Comparison of ENCODE assay signal across 8 mouse cellular contexts in the genomic region with DNA sequence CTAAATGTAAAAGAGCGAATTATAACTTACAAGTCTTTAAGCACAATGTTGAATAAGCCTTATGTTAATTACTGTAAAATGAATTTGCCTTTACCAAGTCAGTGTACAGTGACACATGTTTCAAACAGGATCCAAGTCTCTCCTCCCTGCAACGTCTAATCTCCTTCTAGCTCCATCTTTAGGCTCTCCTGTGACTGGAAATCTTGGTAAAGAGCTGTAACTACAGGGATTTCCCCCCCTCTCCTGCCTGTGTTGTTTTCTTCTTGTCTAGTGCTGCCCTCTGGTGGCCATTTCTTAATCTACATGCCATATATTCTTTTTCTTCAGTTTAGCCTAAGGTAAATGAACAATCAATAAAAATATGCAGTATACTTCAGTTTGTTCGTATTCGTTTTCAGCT.
DNase-seq lines count a peak whose midpoint lies in the region; ATAC-seq and TF ChIP-seq lines count a peak whose summit lies in the region.

No protein-coding gene starts in this region.

- no peaks in the 10 kb centered on the region for H3K9me3 ChIP-seq in heart, embryonic 14.5 days (ENCODE audit: control insufficient read depth, low read length)
- no peaks in the 10 kb centered on the region for H3K9me3 ChIP-seq in kidney, postnatal 0 days (replicated peaks; ENCODE audit: low read length)
- H3K9me3 ChIP-seq in liver, embryonic 12.5 days (replicated peaks) = no peaks in the 10 kb centered on the region
- no peaks in the 10 kb centered on the region for H3K9me3 ChIP-seq in stomach, embryonic 16.5 days (replicated peaks; ENCODE audit: control insufficient read depth, low read length)

- no peaks in the 10 kb centered on the region for H3K27me3 ChIP-seq in heart, embryonic 14.5 days (ENCODE audit: control insufficient read depth, insufficient read depth, low read length)
- H3K27me3 ChIP-seq in kidney, postnatal 0 days (ENCODE audit: insufficient read depth, low read length) = no peaks in the 10 kb centered on the region
- no peaks in the 10 kb centered on the region; the same call in 1 of the 2 replicates for H3K27me3 ChIP-seq in liver, embryonic 12.5 days (replicated peaks)
- no peaks in the 10 kb centered on the region for H3K27me3 ChIP-seq in stomach, embryonic 16.5 days (ENCODE audit: control insufficient read depth, insufficient read depth, low read length)

- no peak for TF ChIP-seq POLR2A in brain, embryonic 14.5 days (IDR thresholded peaks at IDR 0.05; ENCODE audit: borderline replicate concordance, extremely low read depth, insufficient read depth, insufficient read length, poor library complexity, severe bottlenecking)

- peak overlapping the region; percentile 61 for H3K4me2 ChIP-seq in heart, embryonic 14.5 days (ENCODE audit: low read length)
- peak overlapping the region; percentile 53 for H3K4me2 ChIP-seq in kidney, postnatal 0 days (ENCODE audit: low read length)
- peak overlapping the region; percentile 63 for H3K4me2 ChIP-seq in liver, embryonic 12.5 days
- H3K4me2 ChIP-seq in stomach, embryonic 16.5 days (ENCODE audit: low read depth, low read length) = peak overlapping the region; percentile 60

- H3K4me3 ChIP-seq in heart, embryonic 14.5 days (ENCODE audit: control insufficient read depth in 1 of 2, insufficient read depth in 1 of 2, low read depth in 1 of 2, low read length in 2 of 2) = peak overlapping the region; percentile 32 to 42; a peak in 3 of 4 replicates
- 0 out of 2 replicates have a peak overlapping the region, but pooled peaks have one; percentile 30 for H3K4me3 ChIP-seq in kidney, postnatal 0 days (replicated peaks; ENCODE audit: low read depth, low read length)
- H3K4me3 ChIP-seq in liver, embryonic 12.5 days = peak overlapping the region; percentile 40
- H3K4me3 ChIP-seq in stomach, embryonic 16.5 days (replicated peaks; ENCODE audit: low read length) = peak overlapping the region; percentile 37

- no peaks in the 10 kb centered on the region for H3K36me3 ChIP-seq in heart, embryonic 14.5 days (ENCODE audit: control insufficient read depth, insufficient read depth, low read length)
- no peaks in the 10 kb centered on the region for H3K36me3 ChIP-seq in kidney, postnatal 0 days (ENCODE audit: insufficient read depth, low read length)
- H3K36me3 ChIP-seq in liver, embryonic 12.5 days = no peaks in the 10 kb centered on the region
- H3K36me3 ChIP-seq in stomach, embryonic 16.5 days (ENCODE audit: control insufficient read depth, insufficient read depth, low read length) = no peaks in the 10 kb centered on the region

- peak; percentile 97 for DNase-seq in brain, embryonic 14.5 days (ENCODE audit: low read depth)
- DNase-seq in fat pad, adult 2 months (ENCODE audit: extremely low read depth, low read depth, low spot score) = peak; percentile 25
- DNase-seq in kidney, postnatal 0 days (ENCODE audit: low spot score) = peak; percentile 97
- DNase-seq in naive thymus-derived CD4-positive, alpha-beta T cell, adult 2 months (ENCODE audit: low read depth) = peak; percentile 93

- peaks cover 0 to 2% of the 10 kb centered on the region in 2 experiments; a peak in 2 of 4 replicates for H3K4me1 ChIP-seq in heart, embryonic 14.5 days (ENCODE audit: control insufficient read depth in 2 of 2, insufficient read depth in 2 of 2, low read length in 2 of 2)
- peaks cover 5% of the 10 kb centered on the region; the same call in 1 of the 2 replicates for H3K4me1 ChIP-seq in kidney, postnatal 0 days (replicated peaks; ENCODE audit: insufficient read depth, low read length)
- peaks cover 9% of the 10 kb centered on the region; the same call in 1 of the 2 replicates for H3K4me1 ChIP-seq in liver, embryonic 12.5 days
- H3K4me1 ChIP-seq in stomach, embryonic 16.5 days (ENCODE audit: control insufficient read depth, insufficient read depth, low read length) = peaks cover 5% of the 10 kb centered on the region

- 18% methylated on average over 4 of the region's 4 CpGs for WGBS in heart, embryonic 14.5 days
- WGBS in kidney, postnatal 0 days = 19% methylated on average over 4 of the region's 4 CpGs
- 18% methylated on average over 4 of the region's 4 CpGs for WGBS in liver, embryonic 12.5 days (ENCODE audit: insufficient replicate concordance)
- WGBS in stomach, embryonic 16.5 days = 19% methylated on average over 4 of the region's 4 CpGs

- H3K9ac ChIP-seq in heart, embryonic 14.5 days (ENCODE audit: low read length) = peak overlapping the region; percentile 60; the same call in 1 of the 2 replicates
- no peak overlapping the region; the same call in 1 of the 2 replicates for H3K9ac ChIP-seq in kidney, postnatal 0 days (ENCODE audit: low read depth, low read length)
- no peak overlapping the region for H3K9ac ChIP-seq in liver, embryonic 12.5 days
- H3K9ac ChIP-seq in stomach, embryonic 16.5 days (ENCODE audit: low read length) = peak overlapping the region; percentile 71; the same call in 1 of the 2 replicates

- peak; percentile 81 for ATAC-seq in CD4-positive, CD25-positive, alpha-beta regulatory T cell, adult 4 months
- ATAC-seq in heart, embryonic 14.5 days (ENCODE audit: insufficient number of reproducible peaks, insufficient read depth, low FRiP score, low read depth) = peak; percentile 86
- ATAC-seq in kidney, postnatal 0 days (replicated peaks; ENCODE audit: low FRiP score, low read depth) = peak; percentile 78
- ATAC-seq in liver, embryonic 12.5 days = 0 out of 2 replicates have a peak, but pooled peaks have one; percentile 54
- ATAC-seq in stomach, embryonic 16.5 days (ENCODE audit: insufficient read depth, low FRiP score) = peak; percentile 76

- peak; percentile 63; the same call in 1 of the 2 replicates for TF ChIP-seq CTCF in brain, embryonic 14.5 days (IDR thresholded peaks at IDR 0.05; ENCODE audit: borderline replicate concordance, extremely low read depth, insufficient read depth, insufficient read length)
- peak; percentile 96 for TF ChIP-seq CTCF in kidney, postnatal 0 days (IDR thresholded peaks at IDR 0.05; ENCODE audit: low read depth)

- H3K27ac ChIP-seq in heart, embryonic 14.5 days (replicated peaks in 1 of 2; ENCODE audit: control insufficient read depth in 1 of 2, insufficient read depth in 1 of 2, low read depth in 2 of 2, low read length in 2 of 2) = peak overlapping the region; percentile 71 to 79
- peak overlapping the region; percentile 81 for H3K27ac ChIP-seq in kidney, postnatal 0 days
- H3K27ac ChIP-seq in liver, embryonic 12.5 days = no peak overlapping the region
- H3K27ac ChIP-seq in stomach, embryonic 16.5 days (ENCODE audit: low read length) = peak overlapping the region; percentile 86

Comparison
In these comparisons a context has a peak if more than half of its experiments do, and no peak if none do; other contexts are left out.
1. DNase-seq: peak in every context shown above with its lines; median percentile 97 in brain, embryonic 14.5 days; 97 in kidney, postnatal 0 days; 93 in naive thymus-derived CD4-positive, alpha-beta T cell, adult 2 months; 25 in fat pad, adult 2 months.
2. H3K9ac ChIP-seq: peak in heart, embryonic 14.5 days (single experiment) and stomach, embryonic 16.5 days (single experiment); none in kidney, postnatal 0 days (single experiment) and liver, embryonic 12.5 days (single experiment).
3. Peak in every context shown above with its lines, with median percentiles within 50 percentile points of each other: ATAC-seq, H3K4me2 ChIP-seq and H3K4me3 ChIP-seq.